Mouse (Mus musculus): Measurements from ENCODE around the gene Anapc7. TPM values are rescaled to one million over a fixed set of nuclear protein-coding genes. Genes with fewer than 3 reads are reported as not detected.
A peak's percentile ranks its signal among the peaks of the same experiment; 100 is the strongest.
"Not testable (repeated sequence)": the region's sequence is repeated elsewhere in the genome, so short reads cannot be mapped to it uniquely, and the experiment has no call there.

Anapc7 gene
- polyA plus RNA-seq, 1 experiment from 2014 or later = 38.5 TPM

- Histone ChIP-seq H3K4me1 (ENCODE audit: control insufficient read depth, insufficient read depth, low read length) (peaks cover 3% of the 10 kb centered on the region; the same call in 1 of the 2 replicates), H3K9me3 (replicated peaks; ENCODE audit: control insufficient read depth, low read length) (no peaks in the 10 kb centered on the region), H3K9ac (ENCODE audit: low read length) (no peak overlapping the region), H3K27me3 (ENCODE audit: control insufficient read depth, insufficient read depth, low read length) (no peaks in the 10 kb centered on the region), H3K27ac (ENCODE audit: low read length) (no peak overlapping the region), H3K4me2 (ENCODE audit: low read depth, low read length) (no peak overlapping the region), H3K36me3 (ENCODE audit: control insufficient read depth, insufficient read depth, low read length) (no peaks in the 10 kb centered on the region), H3K4me3 (replicated peaks; ENCODE audit: low read length) (no peak overlapping the region)
- no peak for ATAC-seq (ENCODE audit: insufficient read depth, low FRiP score)
- WGBS = 87% methylated on average over 12 of the region's 12 CpGs
These were observed 6.0 kb upstream of the Anapc7 start for GRCm38 (mm10) chr5:122415465-122415864.

- not testable (repeated sequence) for H3K4me2 ChIP-seq (ENCODE audit: low read depth, low read length); H3K9me3 ChIP-seq (replicated peaks; ENCODE audit: control insufficient read depth, low read length); H3K4me3 ChIP-seq (replicated peaks; ENCODE audit: low read length); H3K27me3 ChIP-seq (ENCODE audit: control insufficient read depth, insufficient read depth, low read length); H3K27ac ChIP-seq (ENCODE audit: low read length); H3K9ac ChIP-seq (ENCODE audit: low read length); ATAC-seq (ENCODE audit: insufficient read depth, low FRiP score); H3K36me3 ChIP-seq (ENCODE audit: control insufficient read depth, insufficient read depth, low read length)
- WGBS = 61% methylated on average over 4 of the region's 4 CpGs
- H3K4me1 ChIP-seq (ENCODE audit: control insufficient read depth, insufficient read depth, low read length) = peaks cover 12% of the 10 kb centered on the region; the same call in 1 of the 2 replicates
These were observed 817 bp upstream of the Anapc7 start for GRCm38 (mm10) chr5:122420676-122421075.

- H3K27ac ChIP-seq (ENCODE audit: low read length) = peak overlapping the region; percentile 89
- peak overlapping the region; percentile 97 for H3K4me3 ChIP-seq (replicated peaks; ENCODE audit: low read length)
- H3K27me3 ChIP-seq (ENCODE audit: control insufficient read depth, insufficient read depth, low read length) = no peaks in the 10 kb centered on the region
- peaks cover 12% of the 10 kb centered on the region; the same call in 1 of the 2 replicates for H3K4me1 ChIP-seq (ENCODE audit: control insufficient read depth, insufficient read depth, low read length)
- no peaks in the 10 kb centered on the region for H3K9me3 ChIP-seq (replicated peaks; ENCODE audit: control insufficient read depth, low read length)
- peak; percentile 87 for ATAC-seq (ENCODE audit: insufficient read depth, low FRiP score)
- H3K4me2 ChIP-seq (ENCODE audit: low read depth, low read length) = peak overlapping the region; percentile 90
- WGBS = under 1% methylated on average over 73 of the region's 73 CpGs
- no peaks in the 10 kb centered on the region for H3K36me3 ChIP-seq (ENCODE audit: control insufficient read depth, insufficient read depth, low read length)
- H3K9ac ChIP-seq (ENCODE audit: low read length) = peak overlapping the region; percentile 96
These were observed 825 bp downstream of the Anapc7 start for GRCm38 (mm10) chr5:122422071-122422964.

- H3K36me3 ChIP-seq (ENCODE audit: control insufficient read depth, insufficient read depth, low read length) = 0 out of 2 replicates have a peak, but pooled peaks cover 1% of the 10 kb centered on the region
- peaks cover 12% of the 10 kb centered on the region; the same call in 1 of the 2 replicates for H3K4me1 ChIP-seq (ENCODE audit: control insufficient read depth, insufficient read depth, low read length)
- H3K4me3 ChIP-seq (replicated peaks; ENCODE audit: low read length) = peak overlapping the region; percentile 97
- ATAC-seq (ENCODE audit: insufficient read depth, low FRiP score) = no peak
- 24% methylated on average over 15 of the region's 15 CpGs for WGBS
- peak overlapping the region; percentile 90 for H3K4me2 ChIP-seq (ENCODE audit: low read depth, low read length)
- H3K27me3 ChIP-seq (ENCODE audit: control insufficient read depth, insufficient read depth, low read length) = no peaks in the 10 kb centered on the region
- H3K9me3 ChIP-seq (replicated peaks; ENCODE audit: control insufficient read depth, low read length) = no peaks in the 10 kb centered on the region
- H3K9ac ChIP-seq (ENCODE audit: low read length) = peak overlapping the region; percentile 96
- H3K27ac ChIP-seq (ENCODE audit: low read length) = no peak overlapping the region
These were observed 1.6 kb downstream of the Anapc7 start for GRCm38 (mm10) chr5:122423083-122423482.

- no peak overlapping the region for H3K4me3 ChIP-seq (replicated peaks; ENCODE audit: low read length)
- no peak for ATAC-seq (ENCODE audit: insufficient read depth, low FRiP score)
- H3K9me3 ChIP-seq (replicated peaks; ENCODE audit: control insufficient read depth, low read length) = no peaks in the 10 kb centered on the region
- H3K36me3 ChIP-seq (ENCODE audit: control insufficient read depth, insufficient read depth, low read length) = peaks cover 16% of the 10 kb centered on the region
- no peak overlapping the region for H3K4me2 ChIP-seq (ENCODE audit: low read depth, low read length)
- H3K4me1 ChIP-seq (ENCODE audit: control insufficient read depth, insufficient read depth, low read length) = peaks cover 12% of the 10 kb centered on the region; the same call in 1 of the 2 replicates
- H3K27ac ChIP-seq (ENCODE audit: low read length) = no peak overlapping the region
- H3K27me3 ChIP-seq (ENCODE audit: control insufficient read depth, insufficient read depth, low read length) = no peaks in the 10 kb centered on the region
- H3K9ac ChIP-seq (ENCODE audit: low read length) = no peak overlapping the region
- 72% methylated on average over 2 of the region's 2 CpGs for WGBS
These were observed 4.1 kb downstream of the Anapc7 start for GRCm38 (mm10) chr5:122425550-122425949.

- Histone ChIP-seq H3K27me3 (ENCODE audit: control insufficient read depth, insufficient read depth, low read length) (no peaks in the 10 kb centered on the region), H3K9ac (ENCODE audit: low read length) (no peak overlapping the region), H3K4me1 (ENCODE audit: control insufficient read depth, insufficient read depth, low read length) (no peaks in the 10 kb centered on the region), H3K9me3 (replicated peaks; ENCODE audit: control insufficient read depth, low read length) (no peaks in the 10 kb centered on the region), H3K27ac (ENCODE audit: low read length) (no peak overlapping the region), H3K36me3 (ENCODE audit: control insufficient read depth, insufficient read depth, low read length) (peaks cover 31% of the 10 kb centered on the region), H3K4me2 (ENCODE audit: low read depth, low read length) (no peak overlapping the region), H3K4me3 (replicated peaks; ENCODE audit: low read length) (no peak overlapping the region)
- WGBS = 85% methylated on average over 4 of the region's 4 CpGs
- ATAC-seq (ENCODE audit: insufficient read depth, low FRiP score) = no peak
These were observed 8.7 kb downstream of the Anapc7 start for GRCm38 (mm10) chr5:122430036-122430775.

GRCm38 (mm10) chr5:122431221-122431620, 9.7 kb downstream of the Anapc7 start:
- Histone ChIP-seq H3K27me3 (ENCODE audit: control insufficient read depth, insufficient read depth, low read length) (no peaks in the 10 kb centered on the region), H3K27ac (ENCODE audit: low read length) (no peak overlapping the region), H3K4me2 (ENCODE audit: low read depth, low read length) (no peak overlapping the region), H3K9me3 (replicated peaks; ENCODE audit: control insufficient read depth, low read length) (no peaks in the 10 kb centered on the region), H3K36me3 (ENCODE audit: control insufficient read depth, insufficient read depth, low read length) (peaks cover 41% of the 10 kb centered on the region), H3K4me3 (replicated peaks; ENCODE audit: low read length) (no peak overlapping the region), H3K4me1 (ENCODE audit: control insufficient read depth, insufficient read depth, low read length) (no peaks in the 10 kb centered on the region), H3K9ac (ENCODE audit: low read length) (no peak overlapping the region)
- WGBS = 81% methylated on average over 8 of the region's 8 CpGs
- no peak for ATAC-seq (ENCODE audit: insufficient read depth, low FRiP score)

GRCm38 (mm10) chr5:122434541-122434940, 13.0 kb downstream of the Anapc7 start:
- H3K9ac ChIP-seq (ENCODE audit: low read length) = no peak overlapping the region
- H3K4me3 ChIP-seq (replicated peaks; ENCODE audit: low read length) = no peak overlapping the region
- H3K27ac ChIP-seq (ENCODE audit: low read length) = no peak overlapping the region
- H3K27me3 ChIP-seq (ENCODE audit: control insufficient read depth, insufficient read depth, low read length) = no peaks in the 10 kb centered on the region
- H3K36me3 ChIP-seq (ENCODE audit: control insufficient read depth, insufficient read depth, low read length) = peaks cover 52% of the 10 kb centered on the region
- no peaks in the 10 kb centered on the region for H3K4me1 ChIP-seq (ENCODE audit: control insufficient read depth, insufficient read depth, low read length)
- no peaks in the 10 kb centered on the region for H3K9me3 ChIP-seq (replicated peaks; ENCODE audit: control insufficient read depth, low read length)
- no peak for ATAC-seq (ENCODE audit: insufficient read depth, low FRiP score)
- 85% methylated on average over 4 of the region's 4 CpGs for WGBS
- no peak overlapping the region for H3K4me2 ChIP-seq (ENCODE audit: low read depth, low read length)
